Mouse (Mus musculus) embryonic fibroblast, embryonic 13.5 days (primary cell): ENCODE measurements around the gene Iqsec1. TPM values are rescaled to one million over a fixed set of nuclear protein-coding genes. Genes with fewer than 3 reads are reported as not detected.
"Not testable (repeated sequence)": the region's sequence is repeated elsewhere in the genome, so short reads cannot be mapped to it uniquely, and the experiment has no call there.

Experiments
- H3K27ac ChIP-seq: 2 replicates; pipeline ENCODE4 v1.5.1; 2012; ENCODE audit warnings: low read length, control low read depth, inconsistent platforms; ENCODE audit not compliant: insufficient read depth
- H3K4me1 ChIP-seq: 2 replicates; pipeline ENCODE4 v1.6.1; 2011; ENCODE audit warnings: low read length; ENCODE audit not compliant: control insufficient read depth, insufficient read depth
- H3K4me3 ChIP-seq: 2 replicates; pipeline ENCODE4 v1.5.1; 2011; ENCODE audit warnings: mild to moderate bottlenecking, control low read depth, low read length; ENCODE audit not compliant: insufficient read depth
- CTCF ChIP-seq: IDR thresholded peaks from 2 replicates; pipeline ENCODE4 v1.5.1; 2011; ENCODE audit warnings: mild to moderate bottlenecking, control low read depth, low read length, moderate library complexity, borderline replicate concordance; ENCODE audit not compliant: insufficient read depth
- POLR2A ChIP-seq: IDR thresholded peaks from 2 replicates; pipeline ENCODE4 v1.6.1; 2011; ENCODE audit warnings: low read depth, mild to moderate bottlenecking, control low read depth, low read length, moderate library complexity
- polyA plus RNA-seq: library from polyadenylated mRNA; stranded (reverse); fragments of >200 nt; gene quantifications from 2 replicates; pipeline ENCODE4 v1.2.4, GENCODE M21; 2011; ENCODE audit warnings: low read depth; ENCODE audit not compliant: missing spikeins, insufficient read length

The Iqsec1 gene
- polyA plus RNA-seq, 1 experiment, result 56.0 TPM

GRCm38 (mm10) chr6:90643057-90643456 is 345.4 kb downstream of the Iqsec1 start:
- Histone ChIP-seq H3K27ac (no peak overlapping the region), H3K4me3 (no peak overlapping the region), H3K4me1 (no peaks in the 10 kb centered on the region)
- TF ChIP-seq CTCF (no peak), POLR2A (no peak)

- no peaks in the 10 kb centered on the region for H3K4me1 ChIP-seq
- no peak overlapping the region for H3K4me3 ChIP-seq
- TF ChIP-seq POLR2A (no peak), CTCF (no peak)
- no peak overlapping the region for H3K27ac ChIP-seq
Measured at GRCm38 (mm10) chr6:90635611-90636010, 352.9 kb downstream of the Iqsec1 start.

GRCm38 (mm10) chr6:90635081-90635480 is 353.4 kb downstream of the Iqsec1 start:
- TF ChIP-seq POLR2A, result no peak
- no peak for TF ChIP-seq CTCF
- no peak overlapping the region for H3K4me3 ChIP-seq
- no peak overlapping the region for H3K27ac ChIP-seq
- no peaks in the 10 kb centered on the region for H3K4me1 ChIP-seq

GRCm38 (mm10) chr6:90632526-90632925 is 356.0 kb downstream of the Iqsec1 start:
- not testable (repeated sequence) for H3K27ac ChIP-seq, H3K4me3 ChIP-seq, H3K4me1 ChIP-seq

- H3K4me1 ChIP-seq, result no peaks in the 10 kb centered on the region
- TF ChIP-seq POLR2A, result no peak
- TF ChIP-seq CTCF, result no peak
- no peak overlapping the region for H3K4me3 ChIP-seq
- H3K27ac ChIP-seq, result no peak overlapping the region
Measured at GRCm38 (mm10) chr6:90630427-90630826, 358.1 kb downstream of the Iqsec1 start.

- Histone ChIP-seq H3K4me1 (no peaks in the 10 kb centered on the region), H3K4me3 (no peak overlapping the region), H3K27ac (no peak overlapping the region)
- TF ChIP-seq POLR2A, result no peak
- no peak for TF ChIP-seq CTCF
Measured at GRCm38 (mm10) chr6:90629506-90629905, 359.0 kb downstream of the Iqsec1 start.

- TF ChIP-seq CTCF (no peak), POLR2A (no peak)
- Histone ChIP-seq H3K4me3 (no peak overlapping the region), H3K4me1 (no peaks in the 10 kb centered on the region), H3K27ac (no peak overlapping the region)
Measured at GRCm38 (mm10) chr6:90627556-90627955, 360.9 kb downstream of the Iqsec1 start.

GRCm38 (mm10) chr6:90625207-90625994 is 363.1 kb downstream of the Iqsec1 start:
- Histone ChIP-seq H3K4me1 (no peaks in the 10 kb centered on the region), H3K4me3 (no peak overlapping the region), H3K27ac (no peak overlapping the region)
- TF ChIP-seq CTCF (no peak), POLR2A (no peak)

- no peak overlapping the region for H3K27ac ChIP-seq
- TF ChIP-seq POLR2A, result no peak
- TF ChIP-seq CTCF, result no peak
- H3K4me1 ChIP-seq, result no peaks in the 10 kb centered on the region
- no peak overlapping the region for H3K4me3 ChIP-seq
Measured at GRCm38 (mm10) chr6:90624733-90625132, 363.8 kb downstream of the Iqsec1 start.

- Histone ChIP-seq H3K4me1 (no peaks in the 10 kb centered on the region), H3K4me3 (no peak overlapping the region), H3K27ac (no peak overlapping the region)
- TF ChIP-seq CTCF, result no peak
- no peak for TF ChIP-seq POLR2A
Measured at GRCm38 (mm10) chr6:90624184-90624583, 364.3 kb downstream of the Iqsec1 start.
